Mouse (Mus musculus): ENCODE measurements around the gene Npas1. TPM values are rescaled to one million over a fixed set of nuclear protein-coding genes. Genes with fewer than 3 reads are reported as not detected.

Npas1 gene
- total RNA-seq (2012; rRNA removed), result 0.22 and 0.48 TPM in 2 replicates

- no peaks in the 10 kb centered on the region for H3K36me3 ChIP-seq (ENCODE audit: control insufficient read depth, insufficient read depth, low read length, poor library complexity, severe bottlenecking)
- peak within 1 kb of the TSS; percentile 55 to 64; a peak in 3 of 4 replicates for H3K4me3 ChIP-seq (ENCODE audit: insufficient read depth in 1 of 2, low read depth in 1 of 2, low read length in 2 of 2, poor library complexity in 1 of 2, severe bottlenecking in 1 of 2)
- H3K9ac ChIP-seq (ENCODE audit: insufficient read depth, low read depth, low read length, poor library complexity, severe bottlenecking), result 0 out of 2 replicates have a peak within 1 kb of the TSS, but pooled peaks have one; percentile 25
- no peak for TF ChIP-seq HCFC1 (IDR thresholded peaks at IDR 0.05; ENCODE audit: borderline replicate concordance, insufficient read depth, low read length)
- TF ChIP-seq ZC3H11A (IDR thresholded peaks at IDR 0.05; ENCODE audit: borderline replicate concordance, low read depth, low read length), result no peak
- TF ChIP-seq MAFK (IDR thresholded peaks at IDR 0.05; ENCODE audit: insufficient read depth, low read depth, low read length), result no peak
- TF ChIP-seq CHD2 (IDR thresholded peaks at IDR 0.05; ENCODE audit: low read depth, low read length), result no peak
- no peak for TF ChIP-seq ZNF384 (IDR thresholded peaks at IDR 0.05; ENCODE audit: low read depth, low read length)
- H3K27ac ChIP-seq (ENCODE audit: insufficient read depth, low read depth, low read length, poor library complexity, severe bottlenecking), result no peak within 1 kb of the TSS
- in situ Hi-C loops (cut with MboI; ENCODE audit: low sequenced_read_pairs in 2 of 2, unreplicated experiment in 2 of 2), result no loop called here
- peaks cover 0 to 7% of the 10 kb centered on the region in 2 experiments; a peak in 1 of 4 replicates for H3K4me1 ChIP-seq (ENCODE audit: control insufficient read depth in 2 of 2, insufficient read depth in 2 of 2, low read length in 2 of 2, poor library complexity in 1 of 2)
- DNase-seq (ENCODE audit: low read depth, low spot score), result no peak
- no peaks in the 10 kb centered on the region for H3K9me3 ChIP-seq (ENCODE audit: control insufficient read depth, insufficient read depth, low read depth, low read length)
Observed at GRCm38 (mm10) chr7:16477628-16478027, at the start of gene Npas1. Gene Npas1, minus strand, starts transcription at chr7:16477728.

- TF ChIP-seq ZC3H11A (IDR thresholded peaks at IDR 0.05; ENCODE audit: borderline replicate concordance, low read depth, low read length), result no peak
- no peak for TF ChIP-seq CHD2 (IDR thresholded peaks at IDR 0.05; ENCODE audit: low read depth, low read length)
- TF ChIP-seq HCFC1 (IDR thresholded peaks at IDR 0.05; ENCODE audit: borderline replicate concordance, insufficient read depth, low read length), result no peak
- TF ChIP-seq ZNF384 (IDR thresholded peaks at IDR 0.05; ENCODE audit: low read depth, low read length), result no peak
- TF ChIP-seq MAFK (IDR thresholded peaks at IDR 0.05; ENCODE audit: insufficient read depth, low read depth, low read length), result no peak
Observed at GRCm38 (mm10) chr7:16525995-16526394, 48.5 kb upstream of the Npas1 start.

GRCm38 (mm10) chr7:16525448-16525847, 47.9 kb upstream of the Npas1 start:
- H3K27ac ChIP-seq (ENCODE audit: insufficient read depth, low read depth, low read length, poor library complexity, severe bottlenecking), result no peak overlapping the region
- in situ Hi-C loops (cut with MboI; ENCODE audit: low sequenced_read_pairs in 2 of 2, unreplicated experiment in 2 of 2), result no loop called here

More at GRCm38 (mm10) chr7:16525995-16526394, 48.5 kb upstream of the Npas1 start:
- Histone ChIP-seq H3K9ac (ENCODE audit: insufficient read depth, low read depth, low read length, poor library complexity, severe bottlenecking) (no peak overlapping the region), H3K27ac (ENCODE audit: insufficient read depth, low read depth, low read length, poor library complexity, severe bottlenecking) (no peak overlapping the region), H3K36me3 (ENCODE audit: control insufficient read depth, insufficient read depth, low read length, poor library complexity, severe bottlenecking) (no peaks in the 10 kb centered on the region; the same call in 1 of the 2 replicates), H3K9me3 (ENCODE audit: control insufficient read depth, insufficient read depth, low read depth, low read length) (no peaks in the 10 kb centered on the region), H3K4me1 (ENCODE audit: control insufficient read depth in 2 of 2, insufficient read depth in 2 of 2, low read length in 2 of 2, poor library complexity in 1 of 2) (0 out of 4 replicates have a peak, but pooled peaks cover 0 to 3% of the 10 kb centered on the region in 2 experiments), H3K4me3 (ENCODE audit: insufficient read depth in 1 of 2, low read depth in 1 of 2, low read length in 2 of 2, poor library complexity in 1 of 2, severe bottlenecking in 1 of 2) (no peak overlapping the region)
- in situ Hi-C loops (cut with MboI; ENCODE audit: low sequenced_read_pairs in 2 of 2, unreplicated experiment in 2 of 2), result no loop called here
- DNase-seq (ENCODE audit: low read depth, low spot score), result no peak

GRCm38 (mm10) chr7:16524308-16524707, 46.8 kb upstream of the Npas1 start:
- DNase-seq (ENCODE audit: low read depth, low spot score), result no peak
- Histone ChIP-seq H3K4me3 (ENCODE audit: insufficient read depth in 1 of 2, low read depth in 1 of 2, low read length in 2 of 2, poor library complexity in 1 of 2, severe bottlenecking in 1 of 2) (no peak overlapping the region), H3K9ac (ENCODE audit: insufficient read depth, low read depth, low read length, poor library complexity, severe bottlenecking) (no peak overlapping the region), H3K27ac (ENCODE audit: insufficient read depth, low read depth, low read length, poor library complexity, severe bottlenecking) (no peak overlapping the region), H3K36me3 (ENCODE audit: control insufficient read depth, insufficient read depth, low read length, poor library complexity, severe bottlenecking) (no peaks in the 10 kb centered on the region; the same call in 1 of the 2 replicates), H3K9me3 (ENCODE audit: control insufficient read depth, insufficient read depth, low read depth, low read length) (no peaks in the 10 kb centered on the region), H3K4me1 (ENCODE audit: control insufficient read depth in 2 of 2, insufficient read depth in 2 of 2, low read length in 2 of 2, poor library complexity in 1 of 2) (0 out of 4 replicates have a peak, but pooled peaks cover 0 to 3% of the 10 kb centered on the region in 2 experiments)
- in situ Hi-C loops (cut with MboI; ENCODE audit: low sequenced_read_pairs in 2 of 2, unreplicated experiment in 2 of 2), result no loop called here
- TF ChIP-seq CHD2 (IDR thresholded peaks at IDR 0.05; ENCODE audit: low read depth, low read length), result no peak
- TF ChIP-seq ZC3H11A (IDR thresholded peaks at IDR 0.05; ENCODE audit: borderline replicate concordance, low read depth, low read length), result no peak
- TF ChIP-seq ZNF384 (IDR thresholded peaks at IDR 0.05; ENCODE audit: low read depth, low read length), result no peak
- no peak for TF ChIP-seq MAFK (IDR thresholded peaks at IDR 0.05; ENCODE audit: insufficient read depth, low read depth, low read length)
- no peak for TF ChIP-seq HCFC1 (IDR thresholded peaks at IDR 0.05; ENCODE audit: borderline replicate concordance, insufficient read depth, low read length)

More at GRCm38 (mm10) chr7:16525448-16525847, 47.9 kb upstream of the Npas1 start:
- H3K4me3 ChIP-seq (ENCODE audit: insufficient read depth in 1 of 2, low read depth in 1 of 2, low read length in 2 of 2, poor library complexity in 1 of 2, severe bottlenecking in 1 of 2), result no peak overlapping the region
- no peak for DNase-seq (ENCODE audit: low read depth, low spot score)
- TF ChIP-seq CHD2 (IDR thresholded peaks at IDR 0.05; ENCODE audit: low read depth, low read length) (no peak), ZNF384 (IDR thresholded peaks at IDR 0.05; ENCODE audit: low read depth, low read length) (no peak), HCFC1 (IDR thresholded peaks at IDR 0.05; ENCODE audit: borderline replicate concordance, insufficient read depth, low read length) (no peak), ZC3H11A (IDR thresholded peaks at IDR 0.05; ENCODE audit: borderline replicate concordance, low read depth, low read length) (no peak), MAFK (IDR thresholded peaks at IDR 0.05; ENCODE audit: insufficient read depth, low read depth, low read length) (no peak)
- H3K9me3 ChIP-seq (ENCODE audit: control insufficient read depth, insufficient read depth, low read depth, low read length), result no peaks in the 10 kb centered on the region
- no peak overlapping the region for H3K9ac ChIP-seq (ENCODE audit: insufficient read depth, low read depth, low read length, poor library complexity, severe bottlenecking)
- no peaks in the 10 kb centered on the region; the same call in 1 of the 2 replicates for H3K36me3 ChIP-seq (ENCODE audit: control insufficient read depth, insufficient read depth, low read length, poor library complexity, severe bottlenecking)
- H3K4me1 ChIP-seq (ENCODE audit: control insufficient read depth in 2 of 2, insufficient read depth in 2 of 2, low read length in 2 of 2, poor library complexity in 1 of 2), result 0 out of 4 replicates have a peak, but pooled peaks cover 0 to 3% of the 10 kb centered on the region in 2 experiments
